Mouse (Mus musculus): ENCODE results near the gene Mtx3. TPM values are rescaled to one million over a fixed set of nuclear protein-coding genes. Genes with fewer than 3 reads are reported as not detected.
A peak's percentile ranks its signal among the peaks of the same experiment; 100 is the strongest.
"Not testable (repeated sequence)": the region's sequence is repeated elsewhere in the genome, so short reads cannot be mapped to it uniquely, and the experiment has no call there.

Mtx3 gene
- 8.1 and 8.4 TPM in 2 replicates for total RNA-seq (2012; rRNA removed)

DNA sequence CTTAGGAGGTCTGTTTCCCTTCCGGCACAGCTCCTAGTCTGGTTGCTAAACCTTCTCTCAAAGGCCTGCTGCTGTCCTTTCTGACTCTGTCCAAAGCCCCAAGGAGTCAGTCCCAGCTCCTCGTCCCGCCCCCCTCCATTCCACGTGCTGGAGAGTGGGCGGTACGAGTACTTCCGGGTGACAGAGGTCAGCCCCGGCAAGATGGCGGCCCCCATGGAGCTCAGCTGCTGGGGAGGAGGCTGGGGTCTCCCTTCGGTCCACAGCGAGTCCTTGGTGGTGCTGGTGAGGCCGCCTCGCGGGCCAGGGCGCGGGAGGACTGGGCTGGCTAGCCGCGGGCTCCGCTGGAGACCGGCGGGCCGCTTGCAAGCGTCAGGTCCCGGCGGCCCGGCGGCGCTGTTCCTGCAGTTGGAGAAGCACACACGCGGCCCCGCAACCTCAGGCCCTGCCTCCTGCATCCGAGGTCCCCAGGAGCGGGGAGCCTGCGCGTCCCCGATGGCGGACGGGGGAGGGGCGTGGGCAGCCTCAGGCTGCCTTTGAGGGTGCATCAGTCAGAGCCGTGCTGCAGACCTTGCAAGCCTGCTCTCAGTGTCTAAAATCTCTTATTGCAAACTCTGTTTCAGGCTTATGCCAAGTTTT, at the start of gene Mtx3:
TSS of gene Mtx3 (plus strand) at position 175 of the 636 bp plus-strand sequence.
- Histone ChIP-seq H3K9me3 (ENCODE audit: control insufficient read depth, insufficient read depth, low read depth, low read length) (no peaks in the 10 kb centered on the region), H3K36me3 (ENCODE audit: control insufficient read depth, insufficient read depth, low read length, poor library complexity, severe bottlenecking) (peaks cover 7% of the 10 kb centered on the region), H3K9ac (ENCODE audit: insufficient read depth, low read depth, low read length, poor library complexity, severe bottlenecking) (peak within 1 kb of the TSS; percentile 92), H3K4me1 (ENCODE audit: control insufficient read depth in 2 of 2, insufficient read depth in 2 of 2, low read length in 2 of 2, poor library complexity in 1 of 2) (no peaks in the 10 kb centered on the region; a peak in 1 of 4 replicates), H3K27ac (ENCODE audit: insufficient read depth, low read depth, low read length, poor library complexity, severe bottlenecking) (no peak within 1 kb of the TSS), H3K4me3 (ENCODE audit: insufficient read depth in 1 of 2, low read depth in 1 of 2, low read length in 2 of 2, poor library complexity in 1 of 2, severe bottlenecking in 1 of 2) (peak within 1 kb of the TSS; percentile 89 to 92)
- DNase-seq (ENCODE audit: low read depth, low spot score) = peak; percentile 76
- in situ Hi-C loops (cut with MboI; ENCODE audit: low sequenced_read_pairs in 2 of 2, unreplicated experiment in 2 of 2) = no loop called here
- TF ChIP-seq MAFK (IDR thresholded peaks at IDR 0.05; ENCODE audit: insufficient read depth, low read depth, low read length) = no peak
- TF ChIP-seq CHD2 (IDR thresholded peaks at IDR 0.05; ENCODE audit: low read depth, low read length) = peak; percentile 64; the same call in 1 of the 2 replicates
- peak; percentile 67; the same call in 1 of the 2 replicates for TF ChIP-seq HCFC1 (IDR thresholded peaks at IDR 0.05; ENCODE audit: borderline replicate concordance, insufficient read depth, low read length)

DNA sequence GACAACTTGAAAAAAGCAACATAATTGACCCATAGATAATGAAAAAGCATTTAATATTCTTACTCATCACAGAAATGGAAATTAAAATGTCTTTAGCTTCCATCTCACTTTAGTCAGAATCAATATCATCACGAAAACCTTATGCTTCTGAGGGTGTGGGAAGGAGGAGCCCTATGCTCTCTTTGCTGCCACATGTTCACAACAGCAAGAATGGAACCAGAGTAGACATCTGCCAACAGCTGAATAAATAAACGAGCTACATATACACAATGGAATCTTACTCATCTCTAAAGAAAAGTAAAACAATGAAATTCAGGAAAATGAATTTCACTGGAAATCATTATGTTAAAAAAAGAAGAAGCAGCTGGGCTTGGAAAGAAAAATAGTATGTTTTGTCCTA, 45.7 kb upstream of the Mtx3 start:
- Histone ChIP-seq H3K36me3 (ENCODE audit: control insufficient read depth, insufficient read depth, low read length, poor library complexity, severe bottlenecking) (no peaks in the 10 kb centered on the region), H3K9me3 (ENCODE audit: control insufficient read depth, insufficient read depth, low read depth, low read length) (no peaks in the 10 kb centered on the region), H3K27ac (ENCODE audit: insufficient read depth, low read depth, low read length, poor library complexity, severe bottlenecking) (no peak overlapping the region), H3K4me1 (ENCODE audit: control insufficient read depth in 2 of 2, insufficient read depth in 2 of 2, low read length in 2 of 2, poor library complexity in 1 of 2) (no peaks in the 10 kb centered on the region), H3K4me3 (ENCODE audit: insufficient read depth in 1 of 2, low read depth in 1 of 2, low read length in 2 of 2, poor library complexity in 1 of 2, severe bottlenecking in 1 of 2) (no peak overlapping the region), H3K9ac (ENCODE audit: insufficient read depth, low read depth, low read length, poor library complexity, severe bottlenecking) (no peak overlapping the region)
- DNase-seq (ENCODE audit: low read depth, low spot score) = no peak
- in situ Hi-C loops (cut with MboI; ENCODE audit: low sequenced_read_pairs in 2 of 2, unreplicated experiment in 2 of 2) = no loop called here
- TF ChIP-seq ZNF384 (IDR thresholded peaks at IDR 0.05; ENCODE audit: low read depth, low read length) (no peak), ZC3H11A (IDR thresholded peaks at IDR 0.05; ENCODE audit: borderline replicate concordance, low read depth, low read length) (no peak), MAFK (IDR thresholded peaks at IDR 0.05; ENCODE audit: insufficient read depth, low read depth, low read length) (no peak), CHD2 (IDR thresholded peaks at IDR 0.05; ENCODE audit: low read depth, low read length) (no peak), HCFC1 (IDR thresholded peaks at IDR 0.05; ENCODE audit: borderline replicate concordance, insufficient read depth, low read length) (no peak)

DNA sequence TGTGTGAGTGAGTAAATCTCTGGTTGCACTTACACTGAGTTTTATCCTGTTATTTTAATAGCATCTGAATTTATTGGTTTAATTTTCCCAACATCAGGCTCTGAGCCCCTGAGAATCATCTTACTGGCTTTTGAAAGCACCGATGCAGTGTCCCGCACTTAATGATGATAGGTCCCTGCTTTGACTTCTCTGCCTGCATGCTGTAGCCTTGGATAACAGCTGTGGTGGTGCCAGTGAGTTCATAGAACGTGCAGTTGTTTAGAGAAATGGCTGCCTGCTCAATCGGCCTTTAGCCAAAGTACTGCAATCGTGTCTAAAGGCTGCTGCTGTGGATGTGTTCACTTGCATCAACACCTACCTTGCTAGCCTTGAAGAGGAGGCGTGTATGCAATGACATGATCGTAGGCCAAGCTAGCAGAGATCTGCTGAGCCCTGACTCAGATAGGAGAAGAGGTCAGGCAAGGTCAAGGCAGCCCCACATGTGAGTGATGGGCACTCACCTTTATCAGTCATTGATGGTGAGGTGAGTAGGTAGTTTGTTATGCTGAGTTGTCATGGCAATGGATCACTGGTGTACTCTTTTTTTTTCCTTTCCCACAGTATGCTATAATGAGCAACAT, 45.1 kb upstream of the Mtx3 start:
- no peak overlapping the region for H3K9ac ChIP-seq (ENCODE audit: insufficient read depth, low read depth, low read length, poor library complexity, severe bottlenecking)
- TF ChIP-seq MAFK (IDR thresholded peaks at IDR 0.05; ENCODE audit: insufficient read depth, low read depth, low read length) (no peak), ZC3H11A (IDR thresholded peaks at IDR 0.05; ENCODE audit: borderline replicate concordance, low read depth, low read length) (no peak), CHD2 (IDR thresholded peaks at IDR 0.05; ENCODE audit: low read depth, low read length) (no peak), ZNF384 (IDR thresholded peaks at IDR 0.05; ENCODE audit: low read depth, low read length) (no peak), HCFC1 (IDR thresholded peaks at IDR 0.05; ENCODE audit: borderline replicate concordance, insufficient read depth, low read length) (no peak)
- H3K9me3 ChIP-seq (ENCODE audit: control insufficient read depth, insufficient read depth, low read depth, low read length) = no peaks in the 10 kb centered on the region
- DNase-seq (ENCODE audit: low read depth, low spot score) = no peak
- in situ Hi-C loops (cut with MboI; ENCODE audit: low sequenced_read_pairs in 2 of 2, unreplicated experiment in 2 of 2) = no loop called here
- no peaks in the 10 kb centered on the region for H3K4me1 ChIP-seq (ENCODE audit: control insufficient read depth in 2 of 2, insufficient read depth in 2 of 2, low read length in 2 of 2, poor library complexity in 1 of 2)
- H3K36me3 ChIP-seq (ENCODE audit: control insufficient read depth, insufficient read depth, low read length, poor library complexity, severe bottlenecking) = no peaks in the 10 kb centered on the region
- no peak overlapping the region for H3K27ac ChIP-seq (ENCODE audit: insufficient read depth, low read depth, low read length, poor library complexity, severe bottlenecking)
- H3K4me3 ChIP-seq (ENCODE audit: insufficient read depth in 1 of 2, low read depth in 1 of 2, low read length in 2 of 2, poor library complexity in 1 of 2, severe bottlenecking in 1 of 2) = no peak overlapping the region

DNA sequence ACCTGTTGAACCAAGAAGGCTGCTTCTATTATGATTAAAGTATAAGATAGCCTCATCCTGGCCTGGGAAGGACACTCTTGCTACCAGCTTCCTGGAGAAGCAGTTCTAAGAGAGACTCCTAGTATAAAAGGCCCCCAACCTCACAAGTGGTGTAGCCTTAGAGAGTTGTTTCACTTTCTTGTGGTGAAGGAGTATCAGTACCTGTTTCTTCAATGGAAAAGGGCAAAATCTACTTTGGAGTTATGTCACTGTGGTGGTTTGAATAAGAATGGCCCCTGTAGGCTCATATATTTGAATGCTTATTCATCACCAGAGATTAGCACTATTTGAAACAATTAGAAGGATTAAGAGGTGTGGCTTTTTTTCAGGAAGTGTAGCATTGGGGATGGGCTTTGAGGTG, 37.8 kb upstream of the Mtx3 start:
- in situ Hi-C loops (cut with MboI; ENCODE audit: low sequenced_read_pairs in 2 of 2, unreplicated experiment in 2 of 2) = no loop called here
- Histone ChIP-seq H3K4me3 (ENCODE audit: insufficient read depth in 1 of 2, low read depth in 1 of 2, low read length in 2 of 2, poor library complexity in 1 of 2, severe bottlenecking in 1 of 2) (no peak overlapping the region), H3K4me1 (ENCODE audit: control insufficient read depth in 2 of 2, insufficient read depth in 2 of 2, low read length in 2 of 2, poor library complexity in 1 of 2) (no peaks in the 10 kb centered on the region), H3K27ac (ENCODE audit: insufficient read depth, low read depth, low read length, poor library complexity, severe bottlenecking) (no peak overlapping the region), H3K9ac (ENCODE audit: insufficient read depth, low read depth, low read length, poor library complexity, severe bottlenecking) (no peak overlapping the region), H3K9me3 (ENCODE audit: control insufficient read depth, insufficient read depth, low read depth, low read length) (no peaks in the 10 kb centered on the region), H3K36me3 (ENCODE audit: control insufficient read depth, insufficient read depth, low read length, poor library complexity, severe bottlenecking) (no peaks in the 10 kb centered on the region)
- no peak for TF ChIP-seq HCFC1 (IDR thresholded peaks at IDR 0.05; ENCODE audit: borderline replicate concordance, insufficient read depth, low read length)
- no peak for DNase-seq (ENCODE audit: low read depth, low spot score)

DNA sequence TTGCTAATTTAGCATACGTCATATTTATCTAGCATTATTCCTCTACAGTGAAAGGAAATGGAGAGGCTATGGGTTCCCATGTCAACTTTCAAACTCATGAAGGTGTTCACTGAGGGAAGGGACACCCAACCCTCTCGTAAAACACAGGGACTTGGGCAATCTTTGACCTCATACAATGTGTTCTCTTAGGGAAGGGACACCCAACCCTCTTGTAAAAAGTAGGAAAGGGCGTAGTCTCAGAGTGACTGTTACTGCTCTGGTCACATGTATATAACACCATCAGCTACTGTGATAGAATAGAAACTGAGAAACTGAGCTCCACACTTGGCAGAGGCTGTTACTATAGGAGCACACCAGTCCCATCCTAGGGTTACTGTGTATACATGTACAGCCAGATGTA, 36.7 kb upstream of the Mtx3 start:
- TF ChIP-seq CHD2 (IDR thresholded peaks at IDR 0.05; ENCODE audit: low read depth, low read length) (no peak), HCFC1 (IDR thresholded peaks at IDR 0.05; ENCODE audit: borderline replicate concordance, insufficient read depth, low read length) (no peak), ZNF384 (IDR thresholded peaks at IDR 0.05; ENCODE audit: low read depth, low read length) (no peak), MAFK (IDR thresholded peaks at IDR 0.05; ENCODE audit: insufficient read depth, low read depth, low read length) (no peak), ZC3H11A (IDR thresholded peaks at IDR 0.05; ENCODE audit: borderline replicate concordance, low read depth, low read length) (no peak)
- Histone ChIP-seq H3K4me3 (ENCODE audit: insufficient read depth in 1 of 2, low read depth in 1 of 2, low read length in 2 of 2, poor library complexity in 1 of 2, severe bottlenecking in 1 of 2) (no peak overlapping the region), H3K4me1 (ENCODE audit: control insufficient read depth in 2 of 2, insufficient read depth in 2 of 2, low read length in 2 of 2, poor library complexity in 1 of 2) (no peaks in the 10 kb centered on the region), H3K9me3 (ENCODE audit: control insufficient read depth, insufficient read depth, low read depth, low read length) (no peaks in the 10 kb centered on the region), H3K27ac (ENCODE audit: insufficient read depth, low read depth, low read length, poor library complexity, severe bottlenecking) (no peak overlapping the region), H3K9ac (ENCODE audit: insufficient read depth, low read depth, low read length, poor library complexity, severe bottlenecking) (no peak overlapping the region), H3K36me3 (ENCODE audit: control insufficient read depth, insufficient read depth, low read length, poor library complexity, severe bottlenecking) (no peaks in the 10 kb centered on the region)
- in situ Hi-C loops (cut with MboI; ENCODE audit: low sequenced_read_pairs in 2 of 2, unreplicated experiment in 2 of 2) = no loop called here
- DNase-seq (ENCODE audit: low read depth, low spot score) = no peak

DNA sequence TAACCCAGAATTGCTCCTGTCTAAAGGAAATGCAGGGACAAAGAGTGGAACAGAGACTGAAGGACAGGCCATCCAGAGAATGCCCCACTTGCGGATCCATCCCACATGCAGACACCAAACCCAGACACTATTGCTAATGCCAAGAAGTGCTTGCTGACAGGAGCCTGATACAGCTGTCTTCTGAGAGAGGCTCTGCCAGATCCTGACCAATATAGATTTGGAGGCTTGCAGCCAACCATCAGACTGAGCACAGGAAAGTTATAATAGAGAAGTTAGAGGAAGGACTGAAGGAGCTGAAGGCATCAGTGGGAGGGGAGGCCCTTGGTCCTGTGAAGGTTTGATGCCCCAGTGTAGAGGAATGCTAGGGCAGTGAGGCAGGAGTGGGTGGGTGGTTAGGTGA, 34.0 kb upstream of the Mtx3 start:
- H3K9ac ChIP-seq (ENCODE audit: insufficient read depth, low read depth, low read length, poor library complexity, severe bottlenecking); H3K36me3 ChIP-seq (ENCODE audit: control insufficient read depth, insufficient read depth, low read length, poor library complexity, severe bottlenecking); in situ Hi-C loops (cut with MboI; ENCODE audit: low sequenced_read_pairs in 2 of 2, unreplicated experiment in 2 of 2); H3K4me1 ChIP-seq (ENCODE audit: control insufficient read depth in 2 of 2, insufficient read depth in 2 of 2, low read length in 2 of 2, poor library complexity in 1 of 2); H3K27ac ChIP-seq (ENCODE audit: insufficient read depth, low read depth, low read length, poor library complexity, severe bottlenecking); DNase-seq (ENCODE audit: low read depth, low spot score); H3K4me3 ChIP-seq (ENCODE audit: insufficient read depth in 1 of 2, low read depth in 1 of 2, low read length in 2 of 2, poor library complexity in 1 of 2, severe bottlenecking in 1 of 2); H3K9me3 ChIP-seq (ENCODE audit: control insufficient read depth, insufficient read depth, low read depth, low read length): not testable (repeated sequence)

All from ES-E14 (cell line).